Mouse (Mus musculus) thymus, adult 2 months (tissue): Measurements from ENCODE around the gene Ciz1.

Experiments
- CTCF ChIP-seq: fragments of 200-500 bp; IDR thresholded peaks from 2 replicates; pipeline ENCODE4 v1.5.1; 2012; ENCODE audit warnings: mild to moderate bottlenecking, control low read depth, low read length, moderate library complexity, borderline replicate concordance; ENCODE audit not compliant: control insufficient read depth, poor library complexity, insufficient read depth; ENCODE audit errors: extremely low read depth
- POLR2A ChIP-seq: fragments of 200-500 bp; IDR thresholded peaks from 2 replicates; pipeline ENCODE4 v1.6.1; 2012; ENCODE audit warnings: mild to moderate bottlenecking, low read length, control low read depth, moderate library complexity; ENCODE audit not compliant: control insufficient read depth, poor library complexity, insufficient read depth; ENCODE audit errors: extremely low read depth

DNA sequence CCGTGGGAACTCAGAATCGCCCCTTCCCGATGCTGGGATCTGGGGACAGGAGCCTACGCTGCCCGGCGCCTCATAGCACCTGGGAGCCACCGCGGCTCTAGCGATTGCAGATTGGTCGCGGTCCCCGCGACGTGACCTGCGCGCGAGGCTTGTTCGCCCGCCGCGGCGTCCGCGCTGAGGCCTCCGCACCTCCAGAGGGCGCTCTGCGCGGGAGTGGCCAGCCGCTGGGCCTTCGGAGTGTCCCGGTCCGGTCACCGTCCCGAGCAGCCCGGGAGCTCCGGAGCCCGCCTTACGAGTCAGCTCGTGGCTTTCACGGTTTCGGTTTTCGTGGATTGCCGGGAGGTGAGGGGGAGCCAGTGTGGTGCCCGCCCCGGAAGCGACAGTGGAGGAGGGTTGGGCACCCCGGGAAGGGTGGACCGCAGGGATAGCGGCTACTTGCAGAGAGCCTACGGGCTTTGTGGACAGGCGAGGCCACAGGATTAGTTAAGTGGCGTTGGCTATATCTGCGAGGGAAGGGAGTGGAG, 10.8 kb downstream of the Ciz1 start:
- TF ChIP-seq CTCF (peak; percentile 100), POLR2A (no peak; the same call in 1 of the 2 replicates)
